In the genomic region with DNA sequence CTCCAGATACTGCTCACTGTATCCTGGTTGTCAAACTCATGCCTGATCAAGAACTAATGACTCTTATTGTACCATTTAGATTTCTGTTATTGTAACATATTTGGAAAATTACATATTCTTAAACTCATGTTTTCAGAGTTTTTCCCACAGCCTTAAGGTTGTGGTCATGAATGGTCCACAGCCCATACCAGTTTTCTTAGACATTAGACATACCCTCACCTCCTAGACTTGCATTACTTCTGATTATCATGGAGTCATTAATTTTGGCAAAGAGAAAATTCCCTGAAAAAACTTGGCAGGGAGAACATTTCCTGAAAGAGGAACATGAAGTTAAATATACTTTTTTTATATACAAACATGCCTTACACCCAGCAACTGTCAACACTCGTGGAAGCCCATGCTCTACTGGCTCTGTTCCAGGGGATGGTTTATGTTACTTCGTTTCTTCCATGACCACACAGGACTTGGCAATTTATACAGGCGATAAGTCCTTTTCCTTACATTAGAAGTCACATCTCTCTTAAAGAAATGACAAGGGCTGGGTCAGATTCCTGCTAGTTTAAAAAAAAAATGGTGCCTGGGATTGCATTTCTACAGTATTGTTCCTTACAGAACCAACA, we compare ENCODE assay signal across 19 mouse cellular contexts.
"Had no signal": no experiment of that assay in that cellular context is flagged by ENCODE, and none has a peak within 500 bp of the region (broad histone marks: within the 10 kb centered on the region; RNA-seq: fewer than 3 reads in every experiment).

No protein-coding gene starts in this region.

- H3K9me3 ChIP-seq: liver, embryonic 13.5 days; liver, embryonic 15.5 days; megakaryocyte, embryonic 14.5 days; midbrain, embryonic 13.5 days; neural tube, embryonic 13.5 days; neural tube, embryonic 15.5 days; stomach, embryonic 15.5 days had no signal

- ATAC-seq: liver, postnatal 0 days; midbrain, embryonic 13.5 days; midbrain, embryonic 16.5 days had no signal

- H3K27ac ChIP-seq: liver, embryonic 13.5 days; liver, embryonic 15.5 days; macrophage; midbrain, embryonic 13.5 days; neural tube, embryonic 13.5 days; neural tube, embryonic 15.5 days; stomach, embryonic 15.5 days; stomach, postnatal 0 days had no signal

- H3K4me2 ChIP-seq: liver, embryonic 11.5 days; liver, embryonic 13.5 days; liver, embryonic 15.5 days; midbrain, embryonic 11.5 days; midbrain, embryonic 13.5 days; neural tube, embryonic 13.5 days; neural tube, embryonic 15.5 days; stomach, embryonic 15.5 days had no signal

- DNase-seq: liver; liver, embryonic 13.5 days; liver, postnatal 0 days; right cerebral cortex, postnatal 14 days; thymus, adult 2 months; thymus, postnatal 25 days; thymus, postnatal 4 days had no signal

- H3K4me1 ChIP-seq: liver, embryonic 13.5 days; liver, embryonic 15.5 days; megakaryocyte, embryonic 14.5 days; midbrain, embryonic 13.5 days; neural tube, embryonic 13.5 days; neural tube, embryonic 15.5 days; stomach, embryonic 15.5 days had no signal

- H3K36me3 ChIP-seq: liver, embryonic 13.5 days; liver, embryonic 15.5 days; midbrain, embryonic 13.5 days; neural tube, embryonic 13.5 days; neural tube, embryonic 15.5 days; stomach, embryonic 15.5 days had no signal

- H3K4me3 ChIP-seq: liver, embryonic 13.5 days; liver, embryonic 15.5 days; megakaryocyte, embryonic 14.5 days; midbrain, embryonic 13.5 days; myocyte; neural tube, embryonic 13.5 days; neural tube, embryonic 15.5 days; stomach, embryonic 15.5 days had no signal

- H3K27me3 ChIP-seq: liver, embryonic 13.5 days; liver, embryonic 15.5 days; megakaryocyte, embryonic 14.5 days; midbrain, embryonic 13.5 days; neural tube, embryonic 13.5 days; neural tube, embryonic 15.5 days; stomach, embryonic 15.5 days had no signal

- H3K9ac ChIP-seq: liver, embryonic 13.5 days; liver, embryonic 15.5 days; liver, postnatal 0 days; midbrain, embryonic 13.5 days; neural tube, embryonic 13.5 days; neural tube, embryonic 15.5 days; stomach, embryonic 15.5 days had no signal
